Mouse (Mus musculus) layer of hippocampus, adult 6 months (tissue): ENCODE data around the gene Mb. TPM values are rescaled to one million over a fixed set of nuclear protein-coding genes. Genes with fewer than 3 reads are reported as not detected.

Experiments used
- long read RNA-seq, 2 experiments: library from polyadenylated mRNA; unstranded; transcript quantifications; one replicate each; pipeline ENCODE4 v2.0.0; 2019 to 2020
- polyA plus RNA-seq: library from polyadenylated mRNA; unstranded; fragments of <200 nt; fragmentation: Nextera tagmentation; gene quantifications from 2 replicates; pipeline ENCODE4 v1.2.3, GENCODE M21; 2021

Mb gene
- 0.84 and 1.4 TPM in 2 replicates for polyA plus RNA-seq
- long read RNA-seq, experiment 1, partial matches to known transcripts, result 0 of 1 reads
- long read RNA-seq, experiment 1, other reads (novel, unspliced or antisense), result 1 of 1 reads
- long read RNA-seq, experiment 2, result 0 reads

GRCm38 (mm10) chr15:77050570-77050969, at the start of gene Mb:
Gene Mb (minus strand): TSS chr15:77050670.

GRCm38 (mm10) chr15:77044597-77045320, 5.7 kb downstream of the Mb start, which contains the start of gene Apol6:
Gene Apol6 (plus strand): TSS chr15:77044729.

Other genes starting within 250 kb of the Mb start
- 13.8 and 14.7 TPM in 2 replicates for gene Zfp251, start 179.2 kb downstream of the Mb start, polyA plus RNA-seq
- 2.1 and 2.9 TPM in 2 replicates for gene Zfp7, start 171.4 kb downstream of the Mb start, polyA plus RNA-seq
- gene Gm49527, start 171.3 kb downstream of the Mb start, polyA plus RNA-seq, result 0.51 and 1.3 TPM in 2 replicates
- gene Zfp647, start 125.2 kb downstream of the Mb start, polyA plus RNA-seq, result 3.0 and 4.2 TPM in 2 replicates
- 37.1 and 44.2 TPM in 2 replicates for gene 1110038F14Rik, start 102.2 kb downstream of the Mb start, polyA plus RNA-seq
- gene Apol6, start 5.9 kb downstream of the Mb start, polyA plus RNA-seq, result 0.08 TPM in 1 of 2 replicates, not detected in the other